In the genomic region with DNA sequence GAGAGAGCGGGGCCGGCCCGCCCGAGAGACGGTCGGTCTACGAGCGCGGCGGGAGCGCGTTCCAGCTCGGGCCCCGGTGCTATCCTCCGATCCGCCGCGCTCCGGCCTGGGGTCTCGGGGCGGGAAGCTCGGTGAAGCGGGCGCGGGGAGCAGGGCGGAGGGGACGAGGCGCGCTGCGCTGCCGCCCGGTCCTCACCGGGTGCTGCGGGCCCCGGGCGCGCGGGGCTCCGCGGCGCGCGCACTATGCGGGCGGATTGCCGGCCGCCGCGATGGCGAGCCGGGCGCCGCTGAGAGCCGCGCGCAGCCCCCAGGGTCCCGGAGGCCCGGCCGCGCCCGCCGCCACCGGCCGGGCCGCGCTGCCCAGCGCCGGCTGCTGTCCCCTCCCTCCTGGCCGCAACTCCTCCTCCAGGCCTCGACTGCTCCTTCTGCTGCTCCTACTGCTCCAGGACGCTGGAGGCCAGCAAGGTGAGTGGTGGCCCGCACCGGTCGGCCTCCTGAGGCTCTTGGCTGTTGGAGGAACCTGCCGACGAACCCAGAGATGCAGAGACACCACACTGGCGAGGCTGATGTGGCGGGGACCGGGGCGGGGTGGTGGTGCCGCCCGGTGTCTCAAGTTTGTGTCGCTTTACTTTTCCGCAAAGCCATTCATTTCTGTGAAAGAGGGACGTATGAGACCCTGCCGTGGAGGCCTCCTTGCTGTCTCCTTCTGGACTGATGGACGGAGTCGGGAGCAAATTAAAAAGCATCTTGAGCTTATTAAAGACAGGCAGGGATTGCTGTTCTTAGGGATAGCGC, we compare ENCODE assay signal across 8 mouse cellular contexts. TPM values are rescaled to one million over a fixed set of nuclear protein-coding genes. Genes with fewer than 3 reads are reported as not detected.
DNase-seq lines count a peak whose midpoint lies in the region; ATAC-seq and TF ChIP-seq lines count a peak whose summit lies in the region.

No protein-coding gene starts in this region.

- no peaks in the 10 kb centered on the region for H3K9me3 ChIP-seq in E14TG2a.4 (ENCODE audit: low read length)
- no peaks in the 10 kb centered on the region for H3K9me3 ChIP-seq in embryonic facial prominence, embryonic 15.5 days (replicated peaks)
- H3K9me3 ChIP-seq in heart, embryonic 13.5 days: no peaks in the 10 kb centered on the region
- H3K9me3 ChIP-seq in lung, embryonic 15.5 days: no peaks in the 10 kb centered on the region
- H3K9me3 ChIP-seq in neural tube, embryonic 15.5 days (replicated peaks): no peaks in the 10 kb centered on the region

- H3K4me1 ChIP-seq in E14TG2a.4 (replicated peaks; ENCODE audit: low read depth, low read length): peaks cover 21% of the 10 kb centered on the region
- peaks cover 14% of the 10 kb centered on the region for H3K4me1 ChIP-seq in embryonic facial prominence, embryonic 15.5 days
- peaks cover 42% of the 10 kb centered on the region for H3K4me1 ChIP-seq in heart, embryonic 13.5 days
- H3K4me1 ChIP-seq in lung, embryonic 15.5 days: peaks cover 29% of the 10 kb centered on the region
- peaks cover 30% of the 10 kb centered on the region for H3K4me1 ChIP-seq in neural tube, embryonic 15.5 days

- no peaks in the 10 kb centered on the region for H3K36me3 ChIP-seq in E14TG2a.4 (ENCODE audit: insufficient read depth, low read length)
- no peaks in the 10 kb centered on the region for H3K36me3 ChIP-seq in embryonic facial prominence, embryonic 15.5 days
- H3K36me3 ChIP-seq in heart, embryonic 13.5 days: no peaks in the 10 kb centered on the region
- no peaks in the 10 kb centered on the region for H3K36me3 ChIP-seq in lung, embryonic 15.5 days
- no peaks in the 10 kb centered on the region for H3K36me3 ChIP-seq in neural tube, embryonic 15.5 days

- H3K4me2 ChIP-seq in embryonic facial prominence, embryonic 15.5 days (replicated peaks): peak overlapping the region; percentile 68
- H3K4me2 ChIP-seq in heart, embryonic 13.5 days: peak overlapping the region; percentile 70
- peak overlapping the region; percentile 64 for H3K4me2 ChIP-seq in lung, embryonic 15.5 days
- H3K4me2 ChIP-seq in neural tube, embryonic 15.5 days: peak overlapping the region; percentile 84

- no peak for TF ChIP-seq CTCF in E14TG2a.4 (conservative IDR thresholded peaks at IDR 0.05; ENCODE audit: low read length)

- peak overlapping the region; percentile 87 for H3K27ac ChIP-seq in embryonic facial prominence, embryonic 15.5 days (replicated peaks)
- peak overlapping the region; percentile 90 for H3K27ac ChIP-seq in heart, embryonic 13.5 days (replicated peaks)
- peak overlapping the region; percentile 86 for H3K27ac ChIP-seq in lung, embryonic 15.5 days
- peak overlapping the region; percentile 92 for H3K27ac ChIP-seq in neural tube, embryonic 15.5 days (replicated peaks)

- H3K27me3 ChIP-seq in E14TG2a.4 (ENCODE audit: insufficient read depth, low read length): 0 out of 2 replicates have a peak, but pooled peaks cover 2% of the 10 kb centered on the region
- H3K27me3 ChIP-seq in embryonic facial prominence, embryonic 15.5 days: no peaks in the 10 kb centered on the region
- H3K27me3 ChIP-seq in heart, embryonic 13.5 days (replicated peaks): no peaks in the 10 kb centered on the region
- no peaks in the 10 kb centered on the region for H3K27me3 ChIP-seq in lung, embryonic 15.5 days
- H3K27me3 ChIP-seq in neural tube, embryonic 15.5 days (replicated peaks): no peaks in the 10 kb centered on the region

- DNase-seq in adrenal gland, postnatal 10 days: peak; percentile 44
- peak; percentile 29 to 51 for DNase-seq in kidney, postnatal 36 days
- DNase-seq in thymus, postnatal 4 days: peak; percentile 44

- H3K9ac ChIP-seq in embryonic facial prominence, embryonic 15.5 days: peak overlapping the region; percentile 78
- peak overlapping the region; percentile 97 for H3K9ac ChIP-seq in heart, embryonic 13.5 days
- H3K9ac ChIP-seq in lung, embryonic 15.5 days: peak overlapping the region; percentile 88
- H3K9ac ChIP-seq in neural tube, embryonic 15.5 days (replicated peaks): peak overlapping the region; percentile 84

- ATAC-seq in embryonic facial prominence, embryonic 15.5 days (ENCODE audit: insufficient number of reproducible peaks, low FRiP score, low TSS enrichment, low read depth): peak; percentile 21
- peak; percentile 26 for ATAC-seq in heart, embryonic 13.5 days (ENCODE audit: extremely low read depth, insufficient number of reproducible peaks, low FRiP score, low TSS enrichment)
- peak; percentile 63 for ATAC-seq in lung, embryonic 15.5 days (ENCODE audit: borderline replicate concordance, extremely low read depth, low FRiP score, low TSS enrichment)
- ATAC-seq in neural tube, embryonic 15.5 days (ENCODE audit: low FRiP score): peak; percentile 78

- WGBS in embryonic facial prominence, embryonic 15.5 days: under 1% methylated on average over 88 of the region's 89 CpGs
- 0% methylated on average over 43 of the region's 89 CpGs for WGBS in heart, embryonic 13.5 days
- whole genome bisulfite sequencing in lung, embryonic 15.5 days: under 1% methylated on average over 53 of the region's 89 CpGs
- under 1% methylated on average over 35 of the region's 89 CpGs for WGBS in neural tube, embryonic 15.5 days

- H3K4me3 ChIP-seq in E14TG2a.4 (replicated peaks; ENCODE audit: low read length): peak overlapping the region; percentile 90
- peak overlapping the region; percentile 82 for H3K4me3 ChIP-seq in embryonic facial prominence, embryonic 15.5 days (replicated peaks)
- H3K4me3 ChIP-seq in heart, embryonic 13.5 days: peak overlapping the region; percentile 99
- H3K4me3 ChIP-seq in lung, embryonic 15.5 days: peak overlapping the region; percentile 87
- H3K4me3 ChIP-seq in neural tube, embryonic 15.5 days (replicated peaks): peak overlapping the region; percentile 91

RNA-seq across cellular contexts. Expression of a gene that starts 0.4 kb away (rescaled TPM):
- 10 to 100 TPM; 11.2 to 11.6 TPM for total RNA-seq in adrenal gland, postnatal 10 days (2021)
- polyA plus RNA-seq in embryonic facial prominence, embryonic 15.5 days (2015; fragmentation: Nextera tagmentation; extraction: Ambion mirVana): 4.3 and 4.6 TPM in 2 replicates
- polyA plus RNA-seq in heart, embryonic 13.5 days (2015; fragmentation: Nextera tagmentation; extraction: Ambion mirVana): 8.0 and 8.5 TPM in 2 replicates
- polyA plus RNA-seq in lung, embryonic 15.5 days (2015; fragmentation: Nextera tagmentation; extraction: Ambion mirVana): 7.4 and 9.7 TPM in 2 replicates
- 4.7 and 5.6 TPM in 2 replicates for polyA plus RNA-seq in neural tube, embryonic 15.5 days (2015; fragmentation: Nextera tagmentation; extraction: Ambion mirVana)

Comparison
In these comparisons a context has a peak if more than half of its experiments do, and no peak if none do; other contexts are left out.
1. Peak in every context shown above with its lines: DNase-seq, ATAC-seq, H3K4me3 ChIP-seq and H3K27ac ChIP-seq.
2. ATAC-seq: peak in every context shown above with its lines; median percentile 78 in neural tube, embryonic 15.5 days; 63 in lung, embryonic 15.5 days; 26 in heart, embryonic 13.5 days; 21 in embryonic facial prominence, embryonic 15.5 days.